Mouse (Mus musculus): ENCODE measurements at regions not wholly inside any gene's neighbourhood (a gene's known extent, or its start where the extent isn't known, plus 50 kb on each side); places are given as distances from the start of the nearest gene placed in this dataset.

GRCm38 (mm10) chr11:45241671-45242070, 610.2 kb upstream of the Clint1 start:
- no peak for DNase-seq (ENCODE audit: low read depth, low spot score)

GRCm38 (mm10) chr11:45244796-45245195, 607.1 kb upstream of the Clint1 start:
- DNase-seq (ENCODE audit: low read depth, low spot score), result no peak

- no peak for DNase-seq (ENCODE audit: low read depth, low spot score)
Observed at GRCm38 (mm10) chr11:45256019-45256418, 595.8 kb upstream of the Clint1 start.

- DNase-seq (ENCODE audit: low read depth, low spot score), result no peak
Observed at GRCm38 (mm10) chr11:45262198-45262597, 589.7 kb upstream of the Clint1 start.

GRCm38 (mm10) chr11:45264001-45264400, 587.9 kb upstream of the Clint1 start:
- no peak for DNase-seq (ENCODE audit: low read depth, low spot score)

- no peak for DNase-seq (ENCODE audit: low read depth, low spot score)
Observed at GRCm38 (mm10) chr11:45265171-45265988, 586.5 kb upstream of the Clint1 start.

GRCm38 (mm10) chr11:45265989-45266302, 585.9 kb upstream of the Clint1 start:
- no peak for DNase-seq (ENCODE audit: low read depth, low spot score)

- DNase-seq (ENCODE audit: low read depth, low spot score), result no peak
Observed at GRCm38 (mm10) chr11:45269215-45269614, 582.6 kb upstream of the Clint1 start.

GRCm38 (mm10) chr11:45271206-45271605, 580.6 kb upstream of the Clint1 start:
- no peak for DNase-seq (ENCODE audit: low read depth, low spot score)

GRCm38 (mm10) chr11:45274446-45275119, 577.3 kb upstream of the Clint1 start:
- no peak for DNase-seq (ENCODE audit: low read depth, low spot score)

- DNase-seq (ENCODE audit: low read depth, low spot score), result no peak
Observed at GRCm38 (mm10) chr11:45275170-45275569, 576.7 kb upstream of the Clint1 start.

GRCm38 (mm10) chr11:45296772-45297171, 555.1 kb upstream of the Clint1 start:
- DNase-seq (ENCODE audit: low read depth, low spot score), result no peak

- DNase-seq (ENCODE audit: low read depth, low spot score), result no peak
Observed at GRCm38 (mm10) chr11:45311934-45312333, 539.9 kb upstream of the Clint1 start.

GRCm38 (mm10) chr11:45323766-45324165, 528.1 kb upstream of the Clint1 start:
- DNase-seq (ENCODE audit: low read depth, low spot score), result no peak

- DNase-seq (ENCODE audit: low read depth, low spot score), result no peak
Observed at GRCm38 (mm10) chr11:45330319-45330718, 521.5 kb upstream of the Clint1 start.

GRCm38 (mm10) chr11:45333756-45334155, 518.1 kb upstream of the Clint1 start:
- no peak for DNase-seq (ENCODE audit: low read depth, low spot score)

- DNase-seq (ENCODE audit: low read depth, low spot score), result no peak
Observed at GRCm38 (mm10) chr11:45349331-45349730, 502.5 kb upstream of the Clint1 start.

GRCm38 (mm10) chr11:45365343-45365742, 486.5 kb upstream of the Clint1 start:
- DNase-seq (ENCODE audit: low read depth, low spot score), result no peak

- no peak for DNase-seq (ENCODE audit: low read depth, low spot score)
Observed at GRCm38 (mm10) chr11:45389243-45390146, 462.4 kb upstream of the Clint1 start.

GRCm38 (mm10) chr11:45396009-45396408, 455.8 kb upstream of the Clint1 start:
- DNase-seq (ENCODE audit: low read depth, low spot score), result no peak

GRCm38 (mm10) chr11:45398188-45398587, 453.7 kb upstream of the Clint1 start:
- DNase-seq (ENCODE audit: low read depth, low spot score), result no peak

- DNase-seq (ENCODE audit: low read depth, low spot score), result no peak
Observed at GRCm38 (mm10) chr11:45404377-45405029, 447.3 kb upstream of the Clint1 start.
